Mouse (Mus musculus) E14TG2a.4 (cell line): ENCODE measurements around the gene Rbl1.

Source experiments
- CTCF ChIP-seq: conservative IDR thresholded peaks from 2 replicates; pipeline ENCODE4 v1.5.1; 2014; ENCODE audit warnings: low read length
- POU5F1 ChIP-seq: IDR thresholded peaks from 2 replicates; pipeline ENCODE4 v1.6.1; 2014; ENCODE audit warnings: low read length, borderline replicate concordance

DNA sequence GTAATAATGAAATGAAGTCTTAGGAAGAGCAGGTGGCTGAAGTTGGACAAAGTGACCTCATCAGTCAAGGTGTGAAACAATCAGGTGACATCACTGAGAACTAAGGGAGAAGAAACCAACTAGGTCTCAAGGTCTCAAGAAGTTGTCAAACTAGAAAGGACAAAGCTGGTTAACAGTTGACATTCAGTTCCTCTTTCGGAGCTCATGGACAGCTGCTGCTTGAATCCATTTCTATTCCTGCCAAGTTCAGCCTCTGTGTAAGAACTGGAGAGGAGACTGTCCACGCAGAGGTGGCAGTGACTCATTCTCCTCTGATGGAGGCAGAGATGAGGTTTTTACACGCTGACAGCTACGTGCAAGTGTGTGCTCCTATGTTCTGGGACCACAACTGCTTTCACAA, 17.1 kb downstream of the Rbl1 start:
- no peak for TF ChIP-seq CTCF
- no peak for TF ChIP-seq POU5F1
